Mouse (Mus musculus) MEL (cell line): ENCODE results near the gene Mtnr1b. TPM values are rescaled to one million over a fixed set of nuclear protein-coding genes. Genes with fewer than 3 reads are reported as not detected.

Experiments
- DNase-seq: peaks from one replicate; pipeline ENCODE4 v3.0.0; 2011; ENCODE audit warnings: low read depth, low spot score
- H3K27ac ChIP-seq: 2 replicates; pipeline ENCODE4 v1.5.1; 2012; ENCODE audit warnings: low read depth, mild to moderate bottlenecking, control low read depth, low read length, moderate library complexity; ENCODE audit not compliant: control insufficient read depth
- H3K27me3 ChIP-seq, 2 experiments: fragments of 150-350 bp in 1 of 2; sonication (generic) in 1 of 2; 2 replicates each; pipeline ENCODE4 v1.6.1; 2012; ENCODE audit warnings: low read length in 2 of 2, mild to moderate bottlenecking in 2 of 2, improper control_type of control experiment in 1 of 2, moderate library complexity in 1 of 2; ENCODE audit not compliant: insufficient read depth in 2 of 2, control insufficient read depth in 1 of 2
- H3K36me3 ChIP-seq, 2 experiments: 2 replicates each; pipeline ENCODE4 v1.6.1; 2012 to 2014; ENCODE audit warnings: low read length in 2 of 2, improper control_type of control experiment in 1 of 2, inconsistent platforms in 1 of 2, mild to moderate bottlenecking in 1 of 2; ENCODE audit not compliant: insufficient read depth in 2 of 2, control insufficient read depth in 1 of 2
- H3K4me1 ChIP-seq, 2 experiments: fragments of 150-350 bp in 1 of 2; sonication (generic) in 1 of 2; 2 replicates each; pipeline ENCODE4 v1.6.1; 2012; ENCODE audit warnings: low read length in 2 of 2, improper control_type of control experiment in 1 of 2, mild to moderate bottlenecking in 1 of 2; ENCODE audit not compliant: insufficient read depth in 2 of 2, control insufficient read depth in 1 of 2
- H3K4me3 ChIP-seq, 2 experiments: fragments of 150-350 bp in 1 of 2; sonication (generic) in 1 of 2; 2 replicates each; pipeline ENCODE4 v1.5.1; 2012; ENCODE audit warnings: low read depth in 2 of 2, low read length in 2 of 2, mild to moderate bottlenecking in 2 of 2, moderate library complexity in 2 of 2, control low read depth in 1 of 2, improper control_type of control experiment in 1 of 2; ENCODE audit not compliant: control insufficient read depth in 1 of 2, insufficient read depth in 1 of 2
- H3K79me2 ChIP-seq: 2 replicates; pipeline ENCODE4 v1.6.1; 2012; ENCODE audit warnings: mild to moderate bottlenecking, low read length, moderate library complexity; ENCODE audit not compliant: control insufficient read depth, poor library complexity, insufficient read depth
- H3K9ac ChIP-seq: 2 replicates; pipeline ENCODE4 v1.6.1; 2012; ENCODE audit warnings: low read depth, mild to moderate bottlenecking, control low read depth, low read length, moderate library complexity; ENCODE audit not compliant: control insufficient read depth, poor library complexity, severe bottlenecking
- H3K9me3 ChIP-seq: fragments of 150-350 bp; sonication (generic); replicated peaks from 2 replicates; pipeline ENCODE4 v1.6.1; 2012; ENCODE audit warnings: mild to moderate bottlenecking, low read length, improper control_type of control experiment, moderate library complexity; ENCODE audit not compliant: insufficient read depth
- CTCF ChIP-seq, 3 experiments: IDR thresholded peaks in 2 of 3; conservative IDR thresholded peaks in 1 of 3; 2 replicates each; pipeline ENCODE4 v1.5.1; 2011 to 2012; ENCODE audit warnings: low read length in 3 of 3, low read depth in 2 of 3, mild to moderate bottlenecking in 2 of 3, improper control_type of control experiment in 1 of 3, inconsistent platforms in 1 of 3, mixed read lengths in 1 of 3, moderate library complexity in 1 of 3; ENCODE audit not compliant: control insufficient read depth in 1 of 3, insufficient read depth in 1 of 3, poor library complexity in 1 of 3, severe bottlenecking in 1 of 3
- GABPA ChIP-seq: IDR thresholded peaks from 2 replicates; pipeline ENCODE4 v1.6.1; 2012; ENCODE audit warnings: low read depth, mild to moderate bottlenecking, inconsistent platforms, low read length, improper control_type of control experiment, moderate library complexity
- GATA1 ChIP-seq: IDR thresholded peaks from 2 replicates; pipeline ENCODE4 v1.6.1; 2011; ENCODE audit warnings: low read depth, low read length, improper control_type of control experiment
- HCFC1 ChIP-seq: IDR thresholded peaks from 2 replicates; pipeline ENCODE4 v1.6.1; 2012; ENCODE audit warnings: low read depth, mild to moderate bottlenecking, inconsistent platforms, low read length, improper control_type of control experiment, moderate library complexity
- JUND ChIP-seq: IDR thresholded peaks from 2 replicates; pipeline ENCODE4 v1.6.1; 2011; ENCODE audit warnings: low read depth, mild to moderate bottlenecking, improper control_type of control experiment, low read length
- KAT2A ChIP-seq: conservative IDR thresholded peaks from 2 replicates; pipeline ENCODE4 v1.6.1; 2012; ENCODE audit warnings: low read depth, low read length, improper control_type of control experiment, inconsistent platforms
- MAFK ChIP-seq: IDR thresholded peaks from 2 replicates; pipeline ENCODE4 v1.6.1; 2011; ENCODE audit warnings: low read depth, mild to moderate bottlenecking, low read length, improper control_type of control experiment, borderline replicate concordance
- MYC ChIP-seq: IDR thresholded peaks from 2 replicates; pipeline ENCODE4 v1.6.1; 2011; ENCODE audit warnings: low read depth, mild to moderate bottlenecking, low read length, improper control_type of control experiment, moderate library complexity
- NRF1 ChIP-seq: IDR thresholded peaks from 2 replicates; pipeline ENCODE4 v1.6.1; 2014; ENCODE audit warnings: low read depth, mild to moderate bottlenecking, inconsistent platforms, low read length, improper control_type of control experiment, moderate library complexity; ENCODE audit not compliant: poor library complexity, insufficient read depth, severe bottlenecking
- POLR2AphosphoS2 ChIP-seq: IDR thresholded peaks from 2 replicates; pipeline ENCODE4 v1.6.1; 2011; ENCODE audit warnings: low read length, improper control_type of control experiment
- POLR2AphosphoS5 ChIP-seq: IDR thresholded peaks from 2 replicates; pipeline ENCODE4 v1.6.1; 2012; ENCODE audit warnings: low read depth, borderline replicate concordance, mild to moderate bottlenecking, inconsistent platforms, low read length, moderate library complexity, mixed read lengths
- RAD21 ChIP-seq: IDR thresholded peaks from 2 replicates; pipeline ENCODE4 v1.6.1; 2011; ENCODE audit warnings: mild to moderate bottlenecking, low read depth, low read length, improper control_type of control experiment
- RCOR1 ChIP-seq: IDR thresholded peaks from 2 replicates; pipeline ENCODE4 v1.6.1; 2012; ENCODE audit warnings: low read depth, mild to moderate bottlenecking, inconsistent platforms, low read length, improper control_type of control experiment
- SIN3A ChIP-seq: IDR thresholded peaks from 2 replicates; pipeline ENCODE4 v1.6.1; 2012; ENCODE audit warnings: low read length, improper control_type of control experiment, inconsistent platforms
- SMC3 ChIP-seq: IDR thresholded peaks from 2 replicates; pipeline ENCODE4 v1.6.1; 2011; ENCODE audit warnings: low read depth, low read length, improper control_type of control experiment
- TBP ChIP-seq: IDR thresholded peaks from 2 replicates; pipeline ENCODE4 v1.8.0; 2011; ENCODE audit warnings: low read depth, low read length, improper control_type of control experiment
- USF1 ChIP-seq: IDR thresholded peaks from 2 replicates; pipeline ENCODE4 v1.6.1; 2014; ENCODE audit warnings: low read depth, mild to moderate bottlenecking, inconsistent platforms, low read length, improper control_type of control experiment, moderate library complexity
- USF2 ChIP-seq, 2 experiments: IDR thresholded peaks; 2 replicates each; pipeline ENCODE4 v1.6.1; 2011 to 2012; ENCODE audit warnings: improper control_type of control experiment in 2 of 2, low read length in 2 of 2, borderline replicate concordance in 1 of 2, inconsistent platforms in 1 of 2, low read depth in 1 of 2, mild to moderate bottlenecking in 1 of 2; ENCODE audit not compliant: insufficient read depth in 1 of 2
- ZC3H11A ChIP-seq: IDR thresholded peaks from 2 replicates; pipeline ENCODE4 v1.6.1; 2012; ENCODE audit warnings: low read depth, mild to moderate bottlenecking, inconsistent platforms, low read length, improper control_type of control experiment
- ZKSCAN1 ChIP-seq: IDR thresholded peaks from 2 replicates; pipeline ENCODE4 v1.6.1; 2012; ENCODE audit warnings: low read depth, mild to moderate bottlenecking, inconsistent platforms, low read length, improper control_type of control experiment, moderate library complexity
- ZNF384 ChIP-seq: IDR thresholded peaks from 2 replicates; pipeline ENCODE4 v1.6.1; 2012; ENCODE audit warnings: low read depth, mild to moderate bottlenecking, inconsistent platforms, low read length, improper control_type of control experiment
- polyA plus RNA-seq, 2 experiments: library from polyadenylated mRNA; stranded (reverse) in 1 of 2; unstranded in 1 of 2; fragments of >175 nt in 1 of 2; fragments of >200 nt in 1 of 2; gene quantifications; 2 replicates each; pipeline versions ENCODE4 v1.2.1 to v1.2.4; 2012; ENCODE audit warnings: low replicate concordance in 2 of 2, low read depth in 1 of 2; ENCODE audit not compliant: insufficient read length in 2 of 2, insufficient read depth in 1 of 2, missing spikeins in 1 of 2
- total RNA-seq: library from RNA; depleted of rRNA; stranded (reverse); fragments of 300-350 nt; gene quantifications from 2 replicates; pipeline ENCODE4 v1.2.3, GENCODE M21; 2012

The Mtnr1b gene
- total and polyA plus RNA-seq, 3 experiments: not detected

DNA sequence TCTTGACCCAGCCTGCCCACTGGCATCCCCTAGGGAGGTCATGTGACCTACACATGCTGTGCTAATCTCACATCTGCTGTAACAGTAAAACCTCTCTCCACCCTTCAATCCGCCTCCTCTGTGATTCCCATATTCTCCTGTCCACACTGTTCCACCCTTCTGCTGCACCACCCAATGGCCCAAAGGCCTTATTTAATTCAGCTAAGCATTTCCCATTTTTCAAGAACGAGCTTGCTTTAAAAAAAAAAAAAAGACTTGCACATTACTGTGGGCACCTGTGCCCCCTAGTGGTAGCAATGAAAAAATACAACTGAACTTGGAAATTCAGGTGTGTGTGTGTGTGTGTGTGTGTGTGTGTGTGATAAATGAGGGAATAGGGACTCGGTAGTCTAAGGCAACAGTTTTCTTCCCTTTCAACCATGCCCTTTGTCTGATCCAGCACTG, 5.8 kb upstream of the Mtnr1b start:
- H3K27ac ChIP-seq: no peak overlapping the region
- DNase-seq: peak; percentile 89
- no peaks in the 10 kb centered on the region for H3K36me3 ChIP-seq
- H3K4me1 ChIP-seq: 0 out of 4 replicates have a peak, but pooled peaks cover 0 to 2% of the 10 kb centered on the region in 2 experiments
- H3K9me3 ChIP-seq: no peaks in the 10 kb centered on the region
- peak; percentile 87 for TF ChIP-seq USF1
- TF ChIP-seq SMC3: peak; percentile 96
- TF ChIP-seq TBP: 0 out of 2 replicates have a peak, but pooled peaks have one; percentile 26
- TF ChIP-seq MAFK: no peak
- TF ChIP-seq GATA1: peak; percentile 57
- peak; percentile 100 for TF ChIP-seq ZNF384
- 0 out of 2 replicates have a peak, but pooled peaks have one; percentile 54 for TF ChIP-seq MYC
- TF ChIP-seq POLR2AphosphoS5: no peak
- peak; percentile 33 to 45; a peak in 1 of 4 replicates for TF ChIP-seq USF2 (IDR thresholded peaks at IDR 0.05; ENCODE audit: borderline replicate concordance in 1 of 2, insufficient read depth in 1 of 2, low read depth in 1 of 2, low read length in 2 of 2)
- TF ChIP-seq CTCF (IDR thresholded peaks at IDR 0.05 in 2 of 3, conservative IDR thresholded peaks at IDR 0.05 in 1 of 3; ENCODE audit: control insufficient read depth in 1 of 3, insufficient read depth in 1 of 3, low read depth in 2 of 3, low read length in 3 of 3, poor library complexity in 1 of 3, severe bottlenecking in 1 of 3): peak; percentile 44 to 98 (median 87)
- TF ChIP-seq RAD21: peak; percentile 94
- TF ChIP-seq HCFC1: peak; percentile 27; the same call in 1 of the 2 replicates
- peak; percentile 85; the same call in 1 of the 2 replicates for TF ChIP-seq ZKSCAN1
- TF ChIP-seq NRF1: no peak
- TF ChIP-seq GABPA: no peak
- TF ChIP-seq ZC3H11A: peak; percentile 91
- no peak overlapping the region for H3K9ac ChIP-seq
- no peak overlapping the region for H3K4me3 ChIP-seq
- peaks cover 0 to 3% of the 10 kb centered on the region in 2 experiments; a peak in 2 of 4 replicates for H3K27me3 ChIP-seq
- no peaks in the 10 kb centered on the region for H3K79me2 ChIP-seq

DNA sequence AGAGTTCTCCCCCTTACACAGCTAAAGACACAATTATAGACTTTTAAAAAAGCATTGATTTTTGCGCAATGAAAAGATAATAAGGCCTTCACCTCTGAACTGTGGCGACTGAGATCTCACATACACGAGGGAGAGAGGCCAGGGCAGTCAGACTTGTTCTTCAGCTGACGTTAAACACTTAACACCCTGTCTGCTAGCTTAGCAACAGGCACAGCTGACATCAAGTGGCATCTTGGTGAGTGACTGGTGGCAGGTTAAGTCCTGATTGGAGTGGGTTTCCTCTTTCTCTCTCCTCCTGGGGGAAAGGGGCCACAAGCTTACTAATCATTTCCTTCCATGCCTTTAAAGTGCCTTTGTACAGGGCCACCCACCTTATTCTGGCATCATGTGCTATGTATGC, 4.3 kb downstream of the Mtnr1b start:
- H3K4me3 ChIP-seq: no peak overlapping the region
- DNase-seq: no peak
- no peaks in the 10 kb centered on the region for H3K9me3 ChIP-seq
- TF ChIP-seq RCOR1: no peak
- no peak for TF ChIP-seq KAT2A
- TF ChIP-seq SIN3A: no peak
- TF ChIP-seq GABPA: no peak
- TF ChIP-seq MAFK: no peak
- TF ChIP-seq JUND: no peak
- no peak for TF ChIP-seq POLR2AphosphoS2
- no peak for TF ChIP-seq HCFC1
- TF ChIP-seq USF1: no peak
- no peak for TF ChIP-seq NRF1
- H3K9ac ChIP-seq: no peak overlapping the region
- H3K4me1 ChIP-seq: no peaks in the 10 kb centered on the region
- no peak overlapping the region for H3K27ac ChIP-seq
- no peaks in the 10 kb centered on the region for H3K36me3 ChIP-seq
- H3K79me2 ChIP-seq: no peaks in the 10 kb centered on the region
- H3K27me3 ChIP-seq: peaks cover 0 to 2% of the 10 kb centered on the region in 2 experiments; a peak in 2 of 4 replicates
